Mouse (Mus musculus) lung, postnatal 0 days (tissue): ENCODE measurements at regions not wholly inside any gene's neighbourhood (a gene's known extent, or its start where the extent isn't known, plus 50 kb on each side); places are given as distances from the start of the nearest gene placed in this dataset.
"Not testable (repeated sequence)": the region's sequence is repeated elsewhere in the genome, so short reads cannot be mapped to it uniquely, and the experiment has no call there.

ENCODE experiments used
- ATAC-seq: fragments of 200-750 bp; cut with Nextera tagmentation; 2 replicates; pipeline ENCODE4 v1.8.0; 2017; ENCODE audit warnings: moderate library complexity
- DNase-seq: peaks from one replicate; pipeline ENCODE4 v3.0.0-alpha.2; 2016; ENCODE audit warnings: low spot score
- H3K27ac ChIP-seq: fragments of 300-500 bp; sonication (generic); 2 replicates; pipeline ENCODE4 v1.5.1; 2014; ENCODE audit warnings: antibody characterized with exemption, mild to moderate bottlenecking, low read length, mixed read lengths
- H3K27me3 ChIP-seq: fragments of 300-500 bp; sonication (generic); replicated peaks from 2 replicates; pipeline ENCODE4 v1.6.1; 2014; ENCODE audit warnings: low read length, mixed read lengths; ENCODE audit not compliant: insufficient read depth
- H3K36me3 ChIP-seq: fragments of 300-500 bp; sonication (generic); 2 replicates; pipeline ENCODE4 v1.6.1; 2014; ENCODE audit warnings: low read length, mixed read lengths; ENCODE audit not compliant: insufficient read depth
- H3K4me1 ChIP-seq: fragments of 300-500 bp; sonication (generic); 2 replicates; pipeline ENCODE4 v1.6.1; 2014; ENCODE audit warnings: antibody characterized with exemption, low read depth, low read length, mixed read lengths; ENCODE audit not compliant: insufficient read depth
- H3K4me2 ChIP-seq: fragments of 300-500 bp; sonication (generic); replicated peaks from 2 replicates; pipeline ENCODE4 v1.6.1; 2014; ENCODE audit warnings: low read depth, mild to moderate bottlenecking, low read length, moderate library complexity, mixed read lengths
- H3K4me3 ChIP-seq: fragments of 300-500 bp; sonication (generic); 2 replicates; pipeline ENCODE4 v1.5.1; 2014; ENCODE audit warnings: low read depth, low read length
- H3K9ac ChIP-seq: fragments of 300-500 bp; sonication (generic); replicated peaks from 2 replicates; pipeline ENCODE4 v1.6.1; 2014; ENCODE audit warnings: low read depth, mild to moderate bottlenecking
- H3K9me3 ChIP-seq: fragments of 300-500 bp; sonication (generic); 2 replicates; pipeline ENCODE4 v1.6.1; 2016; ENCODE audit warnings: low read length, mixed read lengths
- CTCF ChIP-seq: IDR thresholded peaks from 2 replicates; pipeline ENCODE4 v1.5.1; 2016; ENCODE audit warnings: antibody characterized with exemption, mild to moderate bottlenecking
- WGBS: fragments of 180-500 bp; shearing (Covaris S2); extraction: QIAGEN DNeasy Blood & Tissue Kit; methylation state at CpG from one replicate; pipeline ENCODE4 v1.1.7; 2014; 5-methylcytosine and 5-hydroxymethylcytosine counted together

GRCm38 (mm10) chr13:74563483-74564330, 69.9 kb upstream of the Zfp825 start:
- Histone ChIP-seq H3K27ac (peak overlapping the region; percentile 69), H3K9ac (peak overlapping the region; percentile 34), H3K4me2 (peak overlapping the region; percentile 57), H3K4me3 (peak overlapping the region; percentile 46)
- not testable (repeated sequence) for H3K9me3 ChIP-seq, H3K4me1 ChIP-seq, H3K27me3 ChIP-seq, H3K36me3 ChIP-seq
- DNase-seq: peak; percentile 92
- peak; percentile 98 for ATAC-seq
- WGBS: 2% methylated on average over 27 of the region's 27 CpGs

GRCm38 (mm10) chr13:74564331-74564727, 70.5 kb upstream of the Zfp825 start:
- Histone ChIP-seq H3K4me2 (peak overlapping the region; percentile 57), H3K9ac (peak overlapping the region; percentile 34; the same call in 1 of the 2 replicates), H3K4me3 (peak overlapping the region; percentile 46), H3K27ac (peak overlapping the region; percentile 69)
- WGBS: 18% methylated on average over 2 of the region's 2 CpGs
- H3K27me3 ChIP-seq, H3K36me3 ChIP-seq, H3K9me3 ChIP-seq, H3K4me1 ChIP-seq, DNase-seq, ATAC-seq: not testable (repeated sequence)

- H3K4me2 ChIP-seq, H3K4me3 ChIP-seq, H3K36me3 ChIP-seq, H3K4me1 ChIP-seq, H3K9me3 ChIP-seq, H3K27me3 ChIP-seq, ATAC-seq, H3K9ac ChIP-seq, DNase-seq, H3K27ac ChIP-seq: not testable (repeated sequence)
- 64% methylated on average over 4 of the region's 4 CpGs for WGBS
- peak; percentile 37 for TF ChIP-seq CTCF
These were observed 69.4 kb upstream of the Erap1 start for GRCm38 (mm10) chr13:74569967-74570366.
